Mouse (Mus musculus) bone marrow macrophage, adult 2 months (primary cell): ENCODE results near the gene Slc35e4. TPM values are rescaled to one million over a fixed set of nuclear protein-coding genes. Genes with fewer than 3 reads are reported as not detected.
A peak's percentile ranks its signal among the peaks of the same experiment; 100 is the strongest.

Experiments
- H3K27ac ChIP-seq: 2 replicates; pipeline ENCODE4 v1.5.1; 2012; ENCODE audit warnings: low read depth, low read length; ENCODE audit not compliant: insufficient read depth
- H3K4me1 ChIP-seq: 2 replicates; pipeline ENCODE4 v1.6.1; 2012; ENCODE audit warnings: low read length; ENCODE audit not compliant: control insufficient read depth, insufficient read depth
- H3K4me3 ChIP-seq: 2 replicates; pipeline ENCODE4 v1.5.1; 2012; ENCODE audit warnings: mild to moderate bottlenecking, low read length, moderate library complexity; ENCODE audit not compliant: insufficient read depth
- CTCF ChIP-seq: IDR thresholded peaks from 2 replicates; pipeline ENCODE4 v1.5.1; 2012; ENCODE audit warnings: low read depth, mild to moderate bottlenecking, low read length, moderate library complexity
- POLR2A ChIP-seq: IDR thresholded peaks from 2 replicates; pipeline ENCODE4 v1.6.1; 2012; ENCODE audit warnings: mild to moderate bottlenecking, low read depth, low read length, borderline replicate concordance
- polyA plus RNA-seq: library from polyadenylated mRNA; stranded (reverse); fragments of >200 nt; gene quantifications from 2 replicates; pipeline ENCODE4 v1.2.4, GENCODE M21; 2012; ENCODE audit not compliant: missing spikeins, insufficient read depth, insufficient read length

Slc35e4 gene
- polyA plus RNA-seq, 1 experiment = 9.7 TPM

GRCm38 (mm10) chr11:3904673-3905072 lies 9.8 kb downstream of the Slc35e4 start:
- Histone ChIP-seq H3K4me3 (no peak overlapping the region), H3K4me1 (peaks cover 46% of the 10 kb centered on the region), H3K27ac (no peak overlapping the region)
- no peak for TF ChIP-seq CTCF
- TF ChIP-seq POLR2A = no peak

DNA sequence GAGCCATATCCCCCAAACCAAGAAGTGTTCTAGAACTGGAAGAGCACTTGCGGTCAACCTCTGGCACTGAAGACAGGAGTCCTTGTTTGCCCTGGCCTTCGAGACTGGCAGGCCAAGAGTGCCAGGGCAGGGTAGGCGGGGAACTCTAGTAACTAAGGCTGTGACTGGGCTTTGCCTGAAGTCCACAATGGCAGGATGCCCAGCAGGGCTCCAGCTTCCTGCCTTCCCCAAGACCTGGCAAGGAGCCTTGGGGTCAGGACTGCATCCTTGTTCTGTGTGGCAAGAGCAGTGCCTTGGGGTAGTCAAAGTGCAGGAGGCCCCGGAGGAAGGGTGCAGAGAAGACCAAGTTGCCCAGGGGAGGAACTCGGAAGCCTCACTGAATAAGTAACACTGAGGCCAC lies 11.4 kb downstream of the Slc35e4 start:
- no peak overlapping the region for H3K27ac ChIP-seq
- TF ChIP-seq POLR2A (no peak), CTCF (no peak)
- H3K4me3 ChIP-seq = no peak overlapping the region
- peaks cover 33% of the 10 kb centered on the region for H3K4me1 ChIP-seq

DNA sequence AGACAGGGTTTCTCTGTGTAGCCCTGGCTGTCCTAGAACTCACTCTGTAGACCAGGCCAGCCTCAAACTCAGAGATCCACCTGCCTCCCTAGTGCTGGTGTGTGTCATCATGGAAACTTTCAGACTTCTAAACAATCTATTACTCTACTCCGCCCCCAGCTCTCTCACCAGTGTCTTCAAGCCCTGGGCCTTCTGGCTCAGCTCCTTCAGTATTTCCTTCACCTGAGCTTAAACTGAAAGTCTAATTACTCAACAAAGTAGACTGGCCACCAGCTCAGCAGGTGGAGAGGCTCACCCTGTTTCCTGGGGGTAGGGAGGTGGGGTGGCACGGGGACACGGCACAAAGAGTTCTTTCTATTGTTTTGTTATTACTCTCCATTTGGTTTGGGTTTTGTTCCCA lies 11.9 kb downstream of the Slc35e4 start:
- no peak overlapping the region for H3K4me3 ChIP-seq
- H3K4me1 ChIP-seq = peaks cover 33% of the 10 kb centered on the region
- no peak overlapping the region for H3K27ac ChIP-seq
- no peak for TF ChIP-seq CTCF
- TF ChIP-seq POLR2A = no peak

DNA sequence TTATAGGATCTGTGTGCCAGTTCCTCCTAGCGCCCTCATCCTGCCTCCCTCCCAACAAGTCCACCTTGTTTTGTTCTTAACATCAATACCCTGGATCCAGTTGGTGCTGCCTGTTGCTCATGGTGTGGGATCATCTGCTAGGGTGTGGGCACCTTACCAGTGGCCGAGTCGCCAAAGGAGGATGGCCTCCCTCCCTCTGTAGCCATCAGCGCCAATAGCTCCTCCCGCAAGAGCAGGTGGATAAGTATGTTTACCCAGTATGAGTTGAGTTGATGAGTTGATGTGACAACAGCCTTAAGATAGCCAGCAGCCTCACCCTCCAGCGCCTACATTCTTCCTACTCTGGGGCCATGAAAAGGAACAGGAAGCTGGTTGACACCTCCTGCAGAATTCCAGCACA lies 14.2 kb downstream of the Slc35e4 start:
- peaks cover 32% of the 10 kb centered on the region for H3K4me1 ChIP-seq
- no peak overlapping the region for H3K4me3 ChIP-seq
- no peak overlapping the region for H3K27ac ChIP-seq
- TF ChIP-seq CTCF = no peak
- no peak for TF ChIP-seq POLR2A

- Histone ChIP-seq H3K4me3 (no peak overlapping the region), H3K4me1 (peaks cover 23% of the 10 kb centered on the region)
- no peak for TF ChIP-seq CTCF
- no peak for TF ChIP-seq POLR2A
Measured at GRCm38 (mm10) chr11:3895933-3896332, 18.5 kb downstream of the Slc35e4 start.

GRCm38 (mm10) chr11:3895458-3895857 lies 19.0 kb downstream of the Slc35e4 start:
- Histone ChIP-seq H3K27ac (no peak overlapping the region), H3K4me3 (peak overlapping the region; percentile 61)
- TF ChIP-seq POLR2A (no peak), CTCF (no peak)

More at GRCm38 (mm10) chr11:3895933-3896332, 18.5 kb downstream of the Slc35e4 start:
- no peak overlapping the region for H3K27ac ChIP-seq

GRCm38 (mm10) chr11:3894406-3895281 lies 19.8 kb downstream of the Slc35e4 start, which contains the start of the genes 4921536K21Rik and Dusp18:
Gene 4921536K21Rik (minus strand): TSS chr11:3895098.
Gene Dusp18 (plus strand): TSS chr11:3895240.
- H3K27ac ChIP-seq = peak within 1 kb of the TSS; percentile 5; the same call in 1 of the 2 replicates
- peaks cover 31% of the 10 kb centered on the region for H3K4me1 ChIP-seq
- peak within 1 kb of the TSS; percentile 61 for H3K4me3 ChIP-seq
- TF ChIP-seq POLR2A (no peak), CTCF (no peak)

More at GRCm38 (mm10) chr11:3895458-3895857, 19.0 kb downstream of the Slc35e4 start:
- peaks cover 27% of the 10 kb centered on the region for H3K4me1 ChIP-seq

GRCm38 (mm10) chr11:3893970-3894369 lies 20.5 kb downstream of the Slc35e4 start:
- Histone ChIP-seq H3K27ac (no peak overlapping the region), H3K4me3 (no peak overlapping the region), H3K4me1 (peaks cover 34% of the 10 kb centered on the region)
- no peak for TF ChIP-seq POLR2A
- no peak for TF ChIP-seq CTCF

- Histone ChIP-seq H3K4me1 (peaks cover 33% of the 10 kb centered on the region), H3K4me3 (no peak overlapping the region), H3K27ac (no peak overlapping the region)
- TF ChIP-seq POLR2A = no peak
- no peak for TF ChIP-seq CTCF
Measured at GRCm38 (mm10) chr11:3887331-3887730, 27.1 kb downstream of the Slc35e4 start.

- Histone ChIP-seq H3K4me1 (peaks cover 19% of the 10 kb centered on the region), H3K27ac (no peak overlapping the region), H3K4me3 (no peak overlapping the region)
- TF ChIP-seq CTCF (no peak), POLR2A (no peak)
Measured at GRCm38 (mm10) chr11:3883711-3884110, 30.8 kb downstream of the Slc35e4 start.

GRCm38 (mm10) chr11:3879836-3880235 lies 34.6 kb downstream of the Slc35e4 start:
- Histone ChIP-seq H3K27ac (no peak overlapping the region), H3K4me3 (no peak overlapping the region), H3K4me1 (peaks cover 19% of the 10 kb centered on the region)
- peak; percentile 50; the same call in 1 of the 2 replicates for TF ChIP-seq CTCF
- no peak for TF ChIP-seq POLR2A
